Mouse (Mus musculus) midbrain, postnatal 0 days (tissue): Measurements from ENCODE around the gene Zfp451. TPM values are rescaled to one million over a fixed set of nuclear protein-coding genes. Genes with fewer than 3 reads are reported as not detected.

Experiments used
- ATAC-seq: fragments of 200-750 bp; cut with Nextera tagmentation; 2 replicates; pipeline ENCODE4 v1.8.0; 2017; ENCODE audit warnings: moderate number of reproducible peaks, mild to moderate bottlenecking, moderate TSS enrichment, moderate library complexity; ENCODE audit not compliant: low FRiP score
- DNase-seq: peaks from one replicate; pipeline ENCODE4 v3.0.0-alpha.2; 2015; ENCODE audit warnings: low spot score
- H3K27ac ChIP-seq: fragments of 300-500 bp; sonication (generic); 2 replicates; pipeline ENCODE4 v1.5.1; 2014; ENCODE audit warnings: low read depth, mild to moderate bottlenecking, low read length, mixed read lengths
- H3K27me3 ChIP-seq: fragments of 300-500 bp; sonication (generic); 2 replicates; pipeline ENCODE4 v1.6.1; 2014; ENCODE audit warnings: low read length, control low read depth, mixed read lengths; ENCODE audit not compliant: insufficient read depth
- H3K36me3 ChIP-seq: fragments of 300-500 bp; sonication (generic); 2 replicates; pipeline ENCODE4 v1.6.1; 2014; ENCODE audit warnings: low read length, control low read depth, mixed read lengths; ENCODE audit not compliant: insufficient read depth
- H3K4me1 ChIP-seq: fragments of 300-500 bp; sonication (generic); 2 replicates; pipeline ENCODE4 v1.6.1; 2014; ENCODE audit warnings: mild to moderate bottlenecking, control low read depth, antibody characterized with exemption, low read length, mixed read lengths; ENCODE audit not compliant: insufficient read depth
- H3K4me2 ChIP-seq: fragments of 300-500 bp; sonication (generic); 2 replicates; pipeline ENCODE4 v1.6.1; 2014; ENCODE audit warnings: low read depth, mild to moderate bottlenecking, low read length, mixed read lengths; ENCODE audit not compliant: poor library complexity, severe bottlenecking
- H3K4me3 ChIP-seq: fragments of 300-500 bp; sonication (generic); 2 replicates; pipeline ENCODE4 v1.5.1; 2014; ENCODE audit warnings: low read depth, mild to moderate bottlenecking, low read length, moderate library complexity
- H3K9ac ChIP-seq: fragments of 300-500 bp; sonication (generic); replicated peaks from 2 replicates; pipeline ENCODE4 v1.6.1; 2014; ENCODE audit warnings: mild to moderate bottlenecking, low read length, moderate library complexity, mixed read lengths; ENCODE audit not compliant: poor library complexity, severe bottlenecking
- H3K9me3 ChIP-seq: fragments of 300-500 bp; sonication (generic); 2 replicates; pipeline ENCODE4 v1.6.1; 2016; ENCODE audit warnings: low read length, control low read depth
- CTCF ChIP-seq: IDR thresholded peaks from 2 replicates; pipeline ENCODE4 v1.5.1; 2016; ENCODE audit warnings: antibody characterized with exemption, mild to moderate bottlenecking
- WGBS: fragments of 180-500 bp; shearing (Covaris S2); extraction: QIAGEN DNeasy Blood & Tissue Kit; methylation state at CpG from one replicate; pipeline ENCODE4 v1.1.7; 2014; 5-methylcytosine and 5-hydroxymethylcytosine counted together
- polyA plus RNA-seq: library from polyadenylated mRNA; unstranded; fragments of >200 nt; fragmentation: Nextera tagmentation; extraction: Ambion mirVana; gene quantifications from 2 replicates; pipeline ENCODE4 v1.2.1, GENCODE M21; 2015
- total RNA-seq: library from RNA; depleted of rRNA; stranded (reverse); fragments of >200 nt; gene quantifications from 2 replicates; pipeline ENCODE4 v1.2.3, GENCODE M21; 2014

The Zfp451 gene
- total and polyA plus RNA-seq, 2 experiments from 2014 or later: 34.2 to 78.8 TPM

DNA sequence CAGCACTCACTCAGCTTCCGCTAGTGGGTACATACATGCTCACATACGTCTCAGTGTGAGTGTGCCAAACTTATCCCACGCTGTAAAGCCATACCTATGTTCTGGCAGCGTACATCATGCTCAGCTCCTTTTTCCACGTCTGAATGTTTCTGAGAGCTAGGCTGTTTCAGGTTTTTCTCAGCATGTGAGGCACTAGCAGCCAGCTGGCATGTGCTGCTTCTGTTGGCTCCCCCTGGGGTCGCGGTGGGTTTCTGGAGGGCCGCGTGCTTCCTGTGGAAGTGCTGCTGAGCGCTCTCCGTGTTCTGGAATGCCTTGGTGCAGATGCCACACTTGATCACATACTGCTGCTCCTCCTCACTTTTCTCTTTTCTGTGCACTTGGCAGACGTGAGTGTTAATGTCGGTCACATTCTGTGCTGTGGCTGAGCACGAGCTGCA is 38.2 kb downstream of the Zfp451 start:
- Histone ChIP-seq H3K4me3 (no peak overlapping the region), H3K9ac (no peak overlapping the region), H3K4me2 (no peak overlapping the region), H3K9me3 (no peaks in the 10 kb centered on the region), H3K27ac (no peak overlapping the region), H3K36me3 (peaks cover 19% of the 10 kb centered on the region), H3K4me1 (no peaks in the 10 kb centered on the region), H3K27me3 (no peaks in the 10 kb centered on the region)
- no peak for TF ChIP-seq CTCF
- no peak for ATAC-seq
- WGBS: 86% methylated on average over 14 of the region's 14 CpGs
- peak; percentile 5 for DNase-seq

DNA sequence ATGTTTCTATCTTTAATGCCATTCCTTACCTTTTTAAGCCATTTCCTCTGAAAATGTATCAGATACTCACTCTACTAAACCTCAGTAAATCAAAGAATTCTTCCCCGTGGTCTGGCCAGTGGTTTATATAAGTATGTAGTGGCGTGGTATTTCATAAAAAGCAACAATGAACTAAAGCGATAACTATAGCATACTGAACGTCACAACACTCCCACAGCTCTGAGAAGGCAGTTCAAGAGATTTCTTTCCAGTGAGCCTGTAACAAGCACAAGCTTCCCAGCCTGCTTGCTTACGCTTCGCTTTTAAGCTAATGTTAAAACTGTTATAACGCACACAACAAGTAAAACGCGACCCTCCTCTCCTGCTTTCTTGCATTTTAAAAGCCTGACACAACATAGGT is 42.3 kb downstream of the Zfp451 start:
- no peaks in the 10 kb centered on the region for H3K4me1 ChIP-seq
- peaks cover 20% of the 10 kb centered on the region for H3K36me3 ChIP-seq
- TF ChIP-seq CTCF: no peak

DNA sequence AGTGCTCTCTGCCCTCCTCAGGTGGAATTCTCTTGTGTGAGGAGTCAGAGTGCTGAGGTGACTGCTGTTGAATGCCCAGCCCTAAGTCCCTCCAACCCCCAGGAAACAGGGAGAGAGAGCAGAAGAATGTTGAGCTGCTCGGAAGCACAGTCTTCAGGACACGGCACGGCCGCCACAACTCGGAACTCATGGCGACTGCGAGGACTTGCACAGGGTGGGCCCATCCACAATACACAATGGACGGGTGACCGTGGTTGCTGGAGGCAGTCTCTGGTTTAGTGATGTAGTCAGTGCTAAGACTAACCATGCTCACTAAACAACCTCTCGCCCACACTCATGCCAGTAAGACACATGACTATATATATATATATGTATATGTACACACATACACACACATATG is 42.8 kb downstream of the Zfp451 start:
- 88% methylated on average over 10 of the region's 10 CpGs for WGBS
- no peak overlapping the region for H3K4me3 ChIP-seq
- no peak for ATAC-seq

More for the DNA sequence above, 42.3 kb downstream of the Zfp451 start:
- ATAC-seq (no peak), DNase-seq (no peak)
- Histone ChIP-seq H3K9me3 (no peaks in the 10 kb centered on the region), H3K9ac (no peak overlapping the region), H3K4me3 (no peak overlapping the region), H3K27ac (no peak overlapping the region), H3K27me3 (no peaks in the 10 kb centered on the region), H3K4me2 (no peak overlapping the region)
- 95% methylated on average over 9 of the region's 9 CpGs for WGBS

DNA sequence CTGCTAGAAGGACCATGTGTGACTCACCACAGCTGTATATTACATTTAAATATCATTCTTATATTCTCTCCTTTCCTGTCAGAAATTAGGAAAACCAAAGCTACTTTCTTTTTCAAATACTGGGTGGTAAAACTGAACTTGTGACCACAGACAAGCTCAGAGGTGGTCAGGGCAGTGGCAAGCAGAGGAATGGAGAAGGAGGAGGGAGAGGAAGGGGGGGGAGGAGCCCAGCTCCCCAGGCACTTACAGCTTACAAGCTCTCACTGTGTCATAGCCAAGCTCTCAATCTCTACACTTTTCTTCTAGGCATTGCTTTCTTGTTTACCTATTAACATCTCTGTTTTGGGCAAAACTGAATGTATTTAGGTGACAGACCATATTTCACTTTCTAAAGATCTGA is 45.6 kb downstream of the Zfp451 start:
- Histone ChIP-seq H3K9me3 (no peaks in the 10 kb centered on the region), H3K27ac (no peak overlapping the region), H3K27me3 (no peaks in the 10 kb centered on the region), H3K4me2 (no peak overlapping the region), H3K36me3 (peaks cover 10% of the 10 kb centered on the region; the same call in 1 of the 2 replicates), H3K4me1 (no peaks in the 10 kb centered on the region), H3K4me3 (no peak overlapping the region), H3K9ac (no peak overlapping the region)
- DNase-seq (no peak), ATAC-seq (no peak)
- TF ChIP-seq CTCF: no peak

More for the DNA sequence above, 42.8 kb downstream of the Zfp451 start:
- Histone ChIP-seq H3K9ac (no peak overlapping the region), H3K36me3 (peaks cover 15% of the 10 kb centered on the region), H3K27ac (no peak overlapping the region), H3K27me3 (no peaks in the 10 kb centered on the region), H3K9me3 (no peaks in the 10 kb centered on the region), H3K4me1 (no peaks in the 10 kb centered on the region), H3K4me2 (no peak overlapping the region)
- no peak for DNase-seq
- TF ChIP-seq CTCF: no peak

DNA sequence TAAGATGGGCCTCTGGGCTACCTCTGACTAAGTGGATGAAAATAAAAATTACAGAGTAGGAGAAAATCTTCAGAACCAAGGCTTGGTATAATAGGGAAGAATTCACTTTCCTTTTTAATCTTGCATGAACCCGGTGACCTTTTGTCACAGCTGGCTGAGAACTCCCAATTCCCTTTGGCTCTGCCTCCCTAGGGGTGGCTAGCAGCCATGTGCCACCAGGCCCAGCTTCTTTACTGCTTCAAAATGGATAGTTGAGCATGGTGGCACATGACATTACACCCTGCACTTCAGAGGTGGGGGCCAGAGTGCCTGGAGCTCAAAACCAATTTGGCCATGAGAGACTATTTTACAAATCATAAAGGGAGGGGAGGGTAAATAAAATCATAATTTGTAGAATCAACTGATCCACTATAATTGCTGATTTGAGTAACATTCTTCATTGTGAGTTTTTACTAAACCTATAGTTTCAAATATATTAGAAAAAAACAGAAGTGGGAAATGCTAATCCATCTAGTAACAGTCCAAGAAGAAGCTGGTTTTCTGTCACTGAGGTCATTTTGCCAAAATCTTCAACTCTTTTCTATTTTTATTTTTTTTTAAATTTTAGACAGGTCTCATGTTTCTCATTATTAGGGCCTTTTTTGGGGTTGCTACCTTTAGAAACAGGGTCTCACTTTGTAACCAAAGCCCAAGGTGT is 46.2 kb downstream of the Zfp451 start:
- Histone ChIP-seq H3K9ac (no peak overlapping the region), H3K36me3 (peaks cover 10% of the 10 kb centered on the region; the same call in 1 of the 2 replicates), H3K27ac (no peak overlapping the region), H3K4me1 (no peaks in the 10 kb centered on the region), H3K27me3 (no peaks in the 10 kb centered on the region), H3K4me2 (no peak overlapping the region), H3K4me3 (no peak overlapping the region), H3K9me3 (no peaks in the 10 kb centered on the region)
- WGBS: 54% methylated on average over 1 of the region's 1 CpGs
- TF ChIP-seq CTCF: no peak
- ATAC-seq (no peak), DNase-seq (no peak)
